Mouse (Mus musculus): Measurements from ENCODE around the gene Gm28870. TPM values are rescaled to one million over a fixed set of nuclear protein-coding genes. Genes with fewer than 3 reads are reported as not detected.
"Not testable (repeated sequence)": the region's sequence is repeated elsewhere in the genome, so short reads cannot be mapped to it uniquely, and the experiment has no call there.

The Gm28870 gene
- not detected in 2 replicates for polyA plus RNA-seq (2016; fragmentation: Nextera tagmentation; extraction: Ambion mirVana)

DNA sequence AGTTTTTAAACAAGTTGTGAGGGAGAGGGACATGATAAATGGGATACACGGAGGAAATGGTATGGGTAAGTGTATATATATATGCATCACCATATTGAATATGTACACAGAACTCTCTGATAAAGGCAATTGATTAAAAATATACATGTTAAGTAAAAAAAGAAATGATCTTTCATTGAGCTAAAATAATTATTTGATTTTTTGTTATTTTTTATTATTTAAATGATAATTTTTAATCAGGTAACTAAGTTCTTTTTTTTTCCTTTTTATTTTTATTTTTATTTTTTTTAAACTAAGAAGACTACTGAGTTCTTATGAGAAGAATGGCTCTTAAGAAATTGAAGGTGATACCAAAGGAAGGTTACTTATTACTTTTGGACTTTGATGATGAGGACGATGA lies at the start of gene Gm28870:
Gene Gm28870 (plus strand): TSS at position 301 of the 400 bp plus-strand sequence.
- no CpG with 5 or more reads among the region's 2 CpGs for WGBS
- H3K4me3 ChIP-seq; H3K4me1 ChIP-seq; H3K27me3 ChIP-seq (ENCODE audit: poor library complexity, severe bottlenecking); DNase-seq (ENCODE audit: extremely low spot score, low spot score); H3K27ac ChIP-seq; H3K9me3 ChIP-seq; H3K36me3 ChIP-seq (replicated peaks): not testable (repeated sequence)
